Mouse (Mus musculus) cerebellum, postnatal 25 days (tissue): Measurements from ENCODE around the gene 4931406C07Rik.

Experiments
- DNase-seq, 2 experiments: peaks; one replicate each; pipeline ENCODE4 v3.0.0; 2021; ENCODE audit warnings: mixed read lengths in 2 of 2

The 4931406C07Rik gene

DNA sequence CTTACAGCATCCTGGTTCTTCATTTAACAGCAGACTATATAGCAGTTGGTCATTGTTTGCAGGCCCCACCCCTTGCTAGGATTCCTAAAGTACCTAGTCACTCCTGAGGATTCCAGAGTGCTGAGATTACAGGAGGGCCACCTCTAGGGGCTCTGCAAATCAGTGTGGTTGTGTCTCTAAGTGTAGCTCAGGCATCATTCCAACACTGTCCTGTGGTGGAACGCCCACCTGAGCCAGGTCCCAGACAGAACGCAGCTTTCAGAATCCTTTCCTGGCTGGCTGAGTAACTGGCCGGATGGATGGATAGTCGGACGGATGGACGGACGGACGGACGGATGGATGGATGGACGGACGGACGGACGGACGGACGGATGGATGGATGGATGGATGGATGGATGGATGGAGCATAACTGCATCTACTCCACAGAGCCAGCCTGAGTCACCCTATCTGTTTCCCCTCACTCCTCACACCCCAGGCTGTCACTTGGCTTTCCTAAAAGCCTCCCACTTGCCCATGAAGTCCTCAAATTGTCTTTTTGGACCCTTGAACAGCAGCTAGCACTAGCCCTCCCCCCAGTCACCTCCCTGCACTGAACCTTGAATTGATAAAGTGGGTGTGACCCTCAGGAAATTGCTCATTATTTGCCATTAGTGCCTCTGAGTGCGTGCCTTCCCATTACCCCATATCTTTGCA, 67.8 kb downstream of the 4931406C07Rik start:
- no peak for DNase-seq

DNA sequence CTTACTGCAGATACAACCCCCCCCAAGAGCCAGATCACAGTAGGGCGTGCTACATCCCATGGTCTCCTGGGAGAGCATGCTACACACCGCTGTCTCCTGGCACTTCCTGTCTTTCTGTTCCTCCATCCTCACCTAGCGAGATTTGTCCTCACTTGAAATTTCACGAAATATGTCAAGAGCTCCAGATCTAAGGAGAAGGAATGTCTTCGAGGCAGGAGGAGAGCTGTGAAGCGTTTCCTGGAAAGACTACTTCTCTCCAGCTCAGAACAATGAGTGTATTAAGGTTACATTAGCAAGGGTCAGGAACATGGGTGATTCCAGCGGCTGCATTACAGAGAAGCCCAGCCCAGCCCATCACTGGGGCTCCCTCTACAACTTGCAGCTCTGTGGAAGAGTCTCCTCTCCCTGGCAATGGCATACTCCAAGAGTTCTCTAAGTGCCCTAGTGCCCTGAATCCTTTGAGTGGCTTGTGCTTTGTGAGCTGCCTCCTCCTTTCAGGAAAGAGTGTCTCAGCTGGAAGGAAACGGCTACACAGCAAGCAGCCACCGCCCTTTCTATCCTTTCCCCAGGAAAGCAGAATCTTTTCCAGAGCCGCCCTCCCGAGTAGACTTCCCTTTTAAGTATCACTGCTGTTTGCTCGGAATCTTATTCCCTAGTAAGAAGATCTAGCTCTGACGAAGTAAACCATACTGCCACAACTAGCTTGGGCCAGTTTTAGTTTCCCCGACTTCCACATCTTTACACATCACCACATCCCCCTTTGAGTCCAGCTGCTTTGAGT, 68.5 kb downstream of the 4931406C07Rik start:
- no peak for DNase-seq

DNA sequence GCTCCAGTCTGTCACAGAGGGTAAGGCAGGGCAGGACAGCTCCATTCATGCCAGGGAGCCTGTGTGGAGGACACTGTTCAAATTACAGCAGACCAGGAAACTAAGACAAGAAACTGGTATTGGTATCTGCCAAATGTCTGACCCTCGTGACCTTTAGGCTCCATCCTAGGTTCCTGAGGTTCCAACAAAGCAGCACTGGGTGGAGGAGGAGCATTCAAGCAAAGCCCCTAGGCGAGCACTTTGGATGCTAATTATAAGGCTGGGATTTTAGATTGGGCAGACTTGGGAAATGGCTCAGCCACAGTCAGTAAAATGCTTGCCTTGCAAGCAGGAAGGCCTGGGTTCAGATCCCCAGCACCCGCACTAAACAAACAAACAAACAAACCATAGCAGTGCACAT, 70.3 kb downstream of the 4931406C07Rik start:
- DNase-seq: no peak

DNA sequence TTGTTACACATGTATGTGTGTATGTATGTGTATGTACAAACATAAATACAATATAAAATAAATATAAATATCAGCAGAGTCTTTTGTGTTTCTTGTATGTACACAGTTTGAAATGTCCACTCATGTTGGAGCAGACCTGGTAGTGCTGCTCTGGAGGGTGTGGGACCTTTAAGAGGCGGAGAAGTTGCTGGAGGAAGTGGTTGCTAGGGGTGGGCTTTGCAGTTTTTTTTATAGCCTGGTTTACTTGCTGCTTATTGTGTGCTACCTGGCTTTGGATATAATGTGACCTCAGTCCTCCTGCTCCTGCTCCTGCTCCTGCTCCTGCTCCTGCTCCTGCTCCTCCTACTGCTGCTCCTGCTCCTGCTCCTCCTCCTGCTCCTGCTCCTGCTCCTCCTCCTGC, 72.6 kb downstream of the 4931406C07Rik start:
- no peak for DNase-seq
